Mouse (Mus musculus): ENCODE data around the gene Rnls. TPM values are rescaled to one million over a fixed set of nuclear protein-coding genes. Genes with fewer than 3 reads are reported as not detected.

Gene Rnls
- polyA plus RNA-seq, 1 experiment from 2014 or later = 7.4 TPM

DNA sequence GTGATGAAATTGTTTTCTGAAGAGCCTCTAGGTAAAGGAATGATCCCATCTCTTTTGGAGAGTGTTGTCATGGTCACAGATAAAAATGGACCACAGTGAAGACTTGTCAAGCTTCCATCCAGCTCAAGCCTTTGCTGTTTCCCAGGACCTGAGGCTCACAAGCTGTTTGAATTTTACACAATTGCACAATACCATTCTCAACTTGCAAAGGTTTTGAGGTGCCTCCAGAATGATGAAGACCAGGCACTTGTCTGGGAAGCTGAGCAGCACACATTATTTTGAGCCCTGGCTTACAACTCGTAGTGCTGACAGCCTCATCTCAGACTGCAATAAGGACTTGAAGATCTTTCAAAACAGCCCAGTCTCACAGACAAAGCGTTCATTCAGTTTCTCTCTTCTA, 200.0 kb downstream of the Rnls start:
- ATAC-seq (ENCODE audit: insufficient number of reproducible peaks, insufficient read depth, low FRiP score, low read depth) = no peak
- no peak overlapping the region for H3K4me3 ChIP-seq (ENCODE audit: low read depth, low read length)
- no peaks in the 10 kb centered on the region for H3K27me3 ChIP-seq (ENCODE audit: control insufficient read depth, insufficient read depth, low read length)
- no peak overlapping the region for H3K9ac ChIP-seq (replicated peaks; ENCODE audit: low read depth, low read length)
- H3K4me2 ChIP-seq (replicated peaks; ENCODE audit: low read depth, low read length) = no peak overlapping the region
- 43% methylated on average over 2 of the region's 2 CpGs for WGBS
- H3K36me3 ChIP-seq (ENCODE audit: control insufficient read depth, insufficient read depth, low read length) = no peaks in the 10 kb centered on the region
- no peaks in the 10 kb centered on the region for H3K9me3 ChIP-seq (ENCODE audit: control insufficient read depth, low read depth, low read length)
- H3K4me1 ChIP-seq (ENCODE audit: control insufficient read depth, insufficient read depth, low read length) = no peaks in the 10 kb centered on the region
- no peak overlapping the region for H3K27ac ChIP-seq (ENCODE audit: low read length)

GRCm38 (mm10) chr19:33188766-33189165, 203.3 kb downstream of the Rnls start:
- no peak for ATAC-seq (ENCODE audit: insufficient number of reproducible peaks, insufficient read depth, low FRiP score, low read depth)
- Histone ChIP-seq H3K4me3 (ENCODE audit: low read depth, low read length) (no peak overlapping the region), H3K27ac (ENCODE audit: low read length) (no peak overlapping the region), H3K9ac (replicated peaks; ENCODE audit: low read depth, low read length) (no peak overlapping the region), H3K4me2 (replicated peaks; ENCODE audit: low read depth, low read length) (no peak overlapping the region), H3K27me3 (ENCODE audit: control insufficient read depth, insufficient read depth, low read length) (no peaks in the 10 kb centered on the region), H3K4me1 (ENCODE audit: control insufficient read depth, insufficient read depth, low read length) (no peaks in the 10 kb centered on the region), H3K36me3 (ENCODE audit: control insufficient read depth, insufficient read depth, low read length) (no peaks in the 10 kb centered on the region), H3K9me3 (ENCODE audit: control insufficient read depth, low read depth, low read length) (no peaks in the 10 kb centered on the region)
- WGBS = 62% methylated on average over 1 of the region's 1 CpGs

DNA sequence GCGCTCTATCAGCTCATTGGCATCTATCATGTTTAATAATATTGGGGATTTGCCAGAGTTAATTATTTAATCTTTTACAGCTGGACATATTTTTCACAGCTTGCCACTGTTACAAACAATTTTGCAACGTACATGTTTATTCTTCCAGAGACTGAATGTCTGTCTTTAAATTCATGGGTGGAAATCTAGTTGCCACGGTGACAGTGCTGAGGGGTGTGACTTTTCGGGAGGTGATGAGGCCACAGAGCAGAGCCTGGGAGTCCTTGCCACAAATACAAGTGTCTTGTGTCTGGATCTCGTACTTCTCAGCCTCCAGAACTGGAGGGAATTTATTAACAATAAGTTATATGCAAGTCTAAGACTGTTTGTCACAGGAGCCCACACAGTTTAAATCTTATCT, 212.5 kb downstream of the Rnls start:
- Histone ChIP-seq H3K4me1 (ENCODE audit: control insufficient read depth, insufficient read depth, low read length) (no peaks in the 10 kb centered on the region), H3K9ac (replicated peaks; ENCODE audit: low read depth, low read length) (no peak overlapping the region), H3K36me3 (ENCODE audit: control insufficient read depth, insufficient read depth, low read length) (no peaks in the 10 kb centered on the region), H3K4me2 (replicated peaks; ENCODE audit: low read depth, low read length) (no peak overlapping the region), H3K27me3 (ENCODE audit: control insufficient read depth, insufficient read depth, low read length) (no peaks in the 10 kb centered on the region), H3K4me3 (ENCODE audit: low read depth, low read length) (no peak overlapping the region), H3K9me3 (ENCODE audit: control insufficient read depth, low read depth, low read length) (no peaks in the 10 kb centered on the region), H3K27ac (ENCODE audit: low read length) (no peak overlapping the region)
- 50% methylated on average over 5 of the region's 5 CpGs for WGBS
- no peak for ATAC-seq (ENCODE audit: insufficient number of reproducible peaks, insufficient read depth, low FRiP score, low read depth)

- no peak overlapping the region for H3K27ac ChIP-seq (ENCODE audit: low read length)
- H3K4me2 ChIP-seq (replicated peaks; ENCODE audit: low read depth, low read length) = no peak overlapping the region
- 50% methylated on average over 3 of the region's 3 CpGs for WGBS
- H3K36me3 ChIP-seq (ENCODE audit: control insufficient read depth, insufficient read depth, low read length) = no peaks in the 10 kb centered on the region
- no peaks in the 10 kb centered on the region for H3K27me3 ChIP-seq (ENCODE audit: control insufficient read depth, insufficient read depth, low read length)
- no peaks in the 10 kb centered on the region for H3K4me1 ChIP-seq (ENCODE audit: control insufficient read depth, insufficient read depth, low read length)
- H3K9ac ChIP-seq (replicated peaks; ENCODE audit: low read depth, low read length) = no peak overlapping the region
- no peak for ATAC-seq (ENCODE audit: insufficient number of reproducible peaks, insufficient read depth, low FRiP score, low read depth)
- H3K4me3 ChIP-seq (ENCODE audit: low read depth, low read length) = no peak overlapping the region
- H3K9me3 ChIP-seq (ENCODE audit: control insufficient read depth, low read depth, low read length) = no peaks in the 10 kb centered on the region
These were observed 213.2 kb downstream of the Rnls start for GRCm38 (mm10) chr19:33178866-33179265.

GRCm38 (mm10) chr19:33178367-33178766, 213.7 kb downstream of the Rnls start:
- Histone ChIP-seq H3K36me3 (ENCODE audit: control insufficient read depth, insufficient read depth, low read length) (no peaks in the 10 kb centered on the region), H3K4me2 (replicated peaks; ENCODE audit: low read depth, low read length) (no peak overlapping the region), H3K4me1 (ENCODE audit: control insufficient read depth, insufficient read depth, low read length) (no peaks in the 10 kb centered on the region), H3K9me3 (ENCODE audit: control insufficient read depth, low read depth, low read length) (no peaks in the 10 kb centered on the region), H3K27ac (ENCODE audit: low read length) (no peak overlapping the region), H3K9ac (replicated peaks; ENCODE audit: low read depth, low read length) (no peak overlapping the region), H3K27me3 (ENCODE audit: control insufficient read depth, insufficient read depth, low read length) (no peaks in the 10 kb centered on the region), H3K4me3 (ENCODE audit: low read depth, low read length) (no peak overlapping the region)
- 66% methylated on average over 6 of the region's 6 CpGs for WGBS
- no peak for ATAC-seq (ENCODE audit: insufficient number of reproducible peaks, insufficient read depth, low FRiP score, low read depth)

DNA sequence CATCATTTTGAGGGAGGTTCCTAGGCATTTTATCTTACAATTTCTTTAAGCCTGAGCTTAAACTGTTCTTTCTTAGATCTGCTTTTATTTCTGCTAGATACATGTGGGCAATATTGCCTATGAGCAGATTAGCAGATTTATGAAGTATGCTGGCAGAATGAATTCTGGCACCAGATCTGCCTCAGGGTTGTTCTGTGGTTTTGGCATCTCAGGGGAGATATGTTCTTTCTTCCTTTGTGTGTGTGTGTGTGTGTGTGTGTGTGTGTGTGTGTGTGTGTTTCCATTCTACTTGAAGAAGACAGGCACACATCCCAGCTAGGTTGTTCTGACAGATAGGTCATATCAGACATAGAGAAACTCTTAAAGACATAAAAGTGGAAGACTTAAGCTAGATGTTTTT, 218.1 kb downstream of the Rnls start:
- H3K27ac ChIP-seq (ENCODE audit: low read length) = no peak overlapping the region
- H3K4me3 ChIP-seq (ENCODE audit: low read depth, low read length) = no peak overlapping the region
- no peaks in the 10 kb centered on the region for H3K36me3 ChIP-seq (ENCODE audit: control insufficient read depth, insufficient read depth, low read length)
- no peaks in the 10 kb centered on the region for H3K9me3 ChIP-seq (ENCODE audit: control insufficient read depth, low read depth, low read length)
- no peak overlapping the region for H3K9ac ChIP-seq (replicated peaks; ENCODE audit: low read depth, low read length)
- no peaks in the 10 kb centered on the region for H3K4me1 ChIP-seq (ENCODE audit: control insufficient read depth, insufficient read depth, low read length)
- no peak overlapping the region for H3K4me2 ChIP-seq (replicated peaks; ENCODE audit: low read depth, low read length)
- H3K27me3 ChIP-seq (ENCODE audit: control insufficient read depth, insufficient read depth, low read length) = no peaks in the 10 kb centered on the region
- ATAC-seq (ENCODE audit: insufficient number of reproducible peaks, insufficient read depth, low FRiP score, low read depth) = no peak

DNA sequence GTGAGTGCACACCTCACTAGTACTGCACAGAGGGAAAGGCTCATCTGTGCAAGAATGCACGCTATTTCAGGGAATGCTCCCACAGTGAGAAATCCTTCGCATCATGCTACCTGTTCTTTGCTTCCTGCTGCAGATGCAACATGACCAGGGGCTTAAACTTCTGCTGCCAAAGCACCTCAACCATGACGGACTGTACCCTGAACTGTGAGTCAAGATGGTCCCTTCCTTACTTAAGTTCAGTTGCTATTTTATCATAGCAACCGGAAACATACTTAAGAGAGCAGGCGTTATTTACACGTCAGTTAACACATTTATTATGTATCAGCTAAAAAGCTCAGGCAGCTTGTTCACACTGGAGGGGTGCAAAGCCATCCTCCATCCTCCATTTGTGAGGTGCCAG, 222.2 kb downstream of the Rnls start:
- H3K4me2 ChIP-seq (replicated peaks; ENCODE audit: low read depth, low read length) = no peak overlapping the region

GRCm38 (mm10) chr19:33167528-33168264, 224.4 kb downstream of the Rnls start:
- WGBS = 22% methylated on average over 17 of the region's 17 CpGs
- H3K4me2 ChIP-seq (replicated peaks; ENCODE audit: low read depth, low read length) = peak overlapping the region; percentile 15; the same call in 1 of the 2 replicates
- no peak overlapping the region for H3K4me3 ChIP-seq (ENCODE audit: low read depth, low read length)
- peak overlapping the region; percentile 27; the same call in 1 of the 2 replicates for H3K27ac ChIP-seq (ENCODE audit: low read length)
- no peaks in the 10 kb centered on the region for H3K36me3 ChIP-seq (ENCODE audit: control insufficient read depth, insufficient read depth, low read length)
- no peak overlapping the region for H3K9ac ChIP-seq (replicated peaks; ENCODE audit: low read depth, low read length)
- H3K27me3 ChIP-seq (ENCODE audit: control insufficient read depth, insufficient read depth, low read length) = no peaks in the 10 kb centered on the region
- peaks cover 14% of the 10 kb centered on the region; the same call in 1 of the 2 replicates for H3K4me1 ChIP-seq (ENCODE audit: control insufficient read depth, insufficient read depth, low read length)
- peak; percentile 53; the same call in 1 of the 2 replicates for ATAC-seq (ENCODE audit: insufficient number of reproducible peaks, insufficient read depth, low FRiP score, low read depth)
- no peaks in the 10 kb centered on the region for H3K9me3 ChIP-seq (ENCODE audit: control insufficient read depth, low read depth, low read length)

More for the DNA sequence above, 222.2 kb downstream of the Rnls start:
- no peaks in the 10 kb centered on the region for H3K27me3 ChIP-seq (ENCODE audit: control insufficient read depth, insufficient read depth, low read length)
- H3K4me3 ChIP-seq (ENCODE audit: low read depth, low read length) = no peak overlapping the region
- H3K9ac ChIP-seq (replicated peaks; ENCODE audit: low read depth, low read length) = no peak overlapping the region
- H3K4me1 ChIP-seq (ENCODE audit: control insufficient read depth, insufficient read depth, low read length) = peaks cover 14% of the 10 kb centered on the region; the same call in 1 of the 2 replicates
- no peaks in the 10 kb centered on the region for H3K9me3 ChIP-seq (ENCODE audit: control insufficient read depth, low read depth, low read length)
- 84% methylated on average over 6 of the region's 6 CpGs for WGBS
- no peak for ATAC-seq (ENCODE audit: insufficient number of reproducible peaks, insufficient read depth, low FRiP score, low read depth)
- H3K27ac ChIP-seq (ENCODE audit: low read length) = no peak overlapping the region
- H3K36me3 ChIP-seq (ENCODE audit: control insufficient read depth, insufficient read depth, low read length) = no peaks in the 10 kb centered on the region

- ATAC-seq (ENCODE audit: insufficient number of reproducible peaks, insufficient read depth, low FRiP score, low read depth) = no peak
- H3K9me3 ChIP-seq (ENCODE audit: control insufficient read depth, low read depth, low read length) = no peaks in the 10 kb centered on the region
- H3K9ac ChIP-seq (replicated peaks; ENCODE audit: low read depth, low read length) = no peak overlapping the region
- H3K27ac ChIP-seq (ENCODE audit: low read length) = no peak overlapping the region
- no peak overlapping the region for H3K4me2 ChIP-seq (replicated peaks; ENCODE audit: low read depth, low read length)
- no peaks in the 10 kb centered on the region for H3K36me3 ChIP-seq (ENCODE audit: control insufficient read depth, insufficient read depth, low read length)
- H3K4me1 ChIP-seq (ENCODE audit: control insufficient read depth, insufficient read depth, low read length) = peaks cover 14% of the 10 kb centered on the region; the same call in 1 of the 2 replicates
- no peaks in the 10 kb centered on the region for H3K27me3 ChIP-seq (ENCODE audit: control insufficient read depth, insufficient read depth, low read length)
- no peak overlapping the region for H3K4me3 ChIP-seq (ENCODE audit: low read depth, low read length)
- WGBS = 77% methylated on average over 5 of the region's 5 CpGs
These were observed 227.3 kb downstream of the Rnls start for GRCm38 (mm10) chr19:33164801-33165200.
